Mouse (Mus musculus) embryo, embryonic 10 days (tissue): Measurements from ENCODE around the gene Sec16b.

Experiments
- DNase-seq: peaks from one replicate; pipeline ENCODE4 v3.0.0-alpha.2; 2015; ENCODE audit warnings: low spot score

The Sec16b gene

GRCm38 (mm10) chr1:157513559-157513958, 7.0 kb downstream of the Sec16b start:
- DNase-seq: no peak

- no peak for DNase-seq
Observed at GRCm38 (mm10) chr1:157514298-157514697, 7.8 kb downstream of the Sec16b start.

GRCm38 (mm10) chr1:157516838-157517808, 10.6 kb downstream of the Sec16b start:
- no peak for DNase-seq

- DNase-seq: no peak
Observed at GRCm38 (mm10) chr1:157518111-157518523, 11.6 kb downstream of the Sec16b start.

- no peak for DNase-seq
Observed at GRCm38 (mm10) chr1:157519396-157519795, 12.9 kb downstream of the Sec16b start.

GRCm38 (mm10) chr1:157522322-157522721, 15.8 kb downstream of the Sec16b start:
- no peak for DNase-seq

DNA sequence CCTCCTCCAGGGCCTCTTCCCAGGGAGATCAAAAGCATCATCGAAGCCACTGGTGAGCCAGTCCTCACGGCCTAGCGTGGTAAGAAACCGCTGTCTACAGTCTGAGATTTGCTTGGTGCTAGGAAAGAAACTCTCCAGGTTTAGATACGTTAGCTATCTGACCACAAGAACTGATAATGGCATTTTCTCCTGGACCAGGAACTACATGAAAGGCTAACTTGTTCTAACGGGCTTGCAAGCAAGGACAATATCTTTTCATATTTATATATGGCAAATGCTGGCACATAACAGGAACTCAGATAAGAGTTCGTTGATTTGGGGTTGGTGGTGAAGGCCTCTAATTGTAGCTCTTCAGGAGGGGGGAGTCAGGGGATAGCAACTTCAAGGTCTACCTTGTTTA, 18.2 kb downstream of the Sec16b start:
- DNase-seq: no peak

- no peak for DNase-seq
Observed at GRCm38 (mm10) chr1:157525692-157526354, 19.3 kb downstream of the Sec16b start.

DNA sequence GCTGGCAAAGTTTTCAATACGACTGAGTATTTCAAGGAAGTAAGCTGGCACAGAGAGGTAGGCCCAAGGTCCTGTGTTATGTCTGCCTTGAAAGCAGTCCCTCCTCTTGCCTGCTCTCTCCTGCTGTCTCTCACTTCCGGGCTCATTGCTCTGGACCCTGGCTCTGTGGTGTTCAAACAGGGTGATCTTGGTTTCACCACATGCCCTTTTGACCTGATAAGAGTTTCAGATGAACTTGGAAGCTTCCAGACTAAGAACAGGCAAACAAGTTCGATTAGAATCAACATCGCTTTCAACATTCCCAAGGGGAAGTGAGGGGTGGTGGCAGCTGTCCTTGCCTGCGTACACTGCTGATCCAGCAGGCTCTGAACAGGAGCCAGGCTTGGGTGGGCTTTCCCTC, 20.1 kb downstream of the Sec16b start:
- no peak for DNase-seq

- DNase-seq: peak; percentile 39
Observed at GRCm38 (mm10) chr1:157532826-157533460, 26.4 kb downstream of the Sec16b start.

DNA sequence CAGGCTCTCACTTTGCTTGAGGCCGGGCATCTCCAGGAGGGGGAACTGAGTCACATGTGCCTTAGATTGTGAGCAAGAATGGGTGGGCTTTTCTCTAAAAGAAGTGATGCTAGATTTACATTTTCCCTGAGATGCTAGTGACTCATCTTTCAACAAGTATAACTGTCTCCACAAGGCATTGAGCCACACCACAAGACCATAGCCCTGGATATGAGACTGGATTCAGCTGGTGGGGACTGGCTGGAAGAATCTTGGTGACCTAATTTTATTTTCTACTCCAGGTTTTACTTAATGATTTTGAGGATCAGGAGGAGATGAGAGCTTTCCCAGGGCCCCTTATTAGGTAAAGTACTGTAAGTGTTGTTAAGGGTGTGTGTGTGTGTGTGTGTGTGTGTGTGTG, 29.0 kb downstream of the Sec16b start:
- DNase-seq: no peak

GRCm38 (mm10) chr1:157536471-157536870, 29.9 kb downstream of the Sec16b start:
- DNase-seq: peak; percentile 78

DNA sequence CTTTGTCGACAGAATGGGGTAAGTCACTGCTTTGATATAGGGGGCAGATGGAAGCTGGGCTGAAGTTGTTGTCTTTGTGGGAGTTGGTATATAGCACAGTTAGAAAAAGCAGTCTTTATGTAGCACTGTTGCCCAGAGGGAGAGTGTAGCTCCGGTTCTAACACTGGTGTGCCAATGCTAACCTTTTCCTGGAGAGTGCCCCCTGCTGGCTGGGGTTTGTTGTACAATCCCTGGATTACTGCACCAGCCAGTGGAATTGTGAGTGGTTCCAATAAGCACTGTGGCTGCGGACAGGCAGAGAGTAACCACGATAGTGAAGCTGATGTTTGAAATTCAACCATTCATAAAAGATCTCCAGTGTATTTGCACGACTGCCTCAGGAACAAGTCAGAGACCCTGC, 31.1 kb downstream of the Sec16b start:
- DNase-seq: no peak

GRCm38 (mm10) chr1:157545056-157545455, 38.5 kb downstream of the Sec16b start:
- no peak for DNase-seq

GRCm38 (mm10) chr1:157547658-157548057, 41.1 kb downstream of the Sec16b start:
- no peak for DNase-seq

DNA sequence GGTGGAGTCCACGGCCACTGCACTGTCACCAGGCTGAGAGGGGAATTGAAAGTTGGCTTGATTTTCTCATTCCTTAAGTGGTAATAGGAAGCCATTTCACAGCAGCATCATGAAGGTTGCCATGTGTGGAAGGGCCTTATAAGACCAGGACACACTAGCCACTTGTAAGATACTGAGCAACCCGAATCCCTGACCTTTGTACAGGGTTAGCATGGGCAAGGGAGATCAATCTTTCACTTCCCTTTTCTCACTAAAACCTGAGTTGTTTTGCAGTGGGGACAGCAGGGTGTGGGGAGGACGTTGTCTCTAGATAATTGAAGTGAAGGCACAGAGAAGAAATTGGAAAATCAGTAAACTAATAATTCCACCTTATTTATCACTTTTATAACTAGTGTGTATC, 43.2 kb downstream of the Sec16b start:
- no peak for DNase-seq

DNA sequence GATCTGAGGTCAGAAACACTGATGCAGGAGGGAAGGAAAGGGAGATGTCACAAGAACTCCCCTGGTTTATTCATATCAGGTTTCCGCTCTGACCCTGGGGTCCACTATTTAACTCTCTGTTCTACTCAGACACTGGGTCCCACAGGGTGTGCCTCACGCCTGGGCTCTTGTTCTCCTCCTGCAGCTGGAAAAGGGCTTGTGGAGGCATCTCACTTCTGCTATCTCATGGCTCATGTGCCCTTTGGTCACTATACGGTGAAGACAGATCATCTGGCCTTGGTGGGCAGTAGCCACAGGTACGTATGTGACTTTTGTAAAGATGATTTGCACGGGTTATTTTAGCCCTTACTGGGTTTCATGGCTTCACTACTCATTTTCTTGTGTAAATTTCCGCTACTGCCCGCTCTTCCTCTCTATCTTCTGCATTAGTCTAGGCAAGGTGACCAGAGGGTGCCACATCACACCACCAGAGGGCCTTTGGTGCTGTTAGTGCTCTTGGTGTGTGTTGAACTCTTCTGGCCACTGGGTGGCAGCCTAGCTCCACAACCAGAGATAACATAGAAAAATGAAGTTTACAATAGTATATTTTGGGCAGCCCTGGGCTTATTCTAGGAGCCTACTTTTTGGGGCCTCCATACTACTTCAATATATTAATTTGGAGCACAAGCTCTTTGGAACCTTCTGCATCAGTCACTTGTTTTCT, 46.4 kb downstream of the Sec16b start:
- peak; percentile 83 for DNase-seq

DNA sequence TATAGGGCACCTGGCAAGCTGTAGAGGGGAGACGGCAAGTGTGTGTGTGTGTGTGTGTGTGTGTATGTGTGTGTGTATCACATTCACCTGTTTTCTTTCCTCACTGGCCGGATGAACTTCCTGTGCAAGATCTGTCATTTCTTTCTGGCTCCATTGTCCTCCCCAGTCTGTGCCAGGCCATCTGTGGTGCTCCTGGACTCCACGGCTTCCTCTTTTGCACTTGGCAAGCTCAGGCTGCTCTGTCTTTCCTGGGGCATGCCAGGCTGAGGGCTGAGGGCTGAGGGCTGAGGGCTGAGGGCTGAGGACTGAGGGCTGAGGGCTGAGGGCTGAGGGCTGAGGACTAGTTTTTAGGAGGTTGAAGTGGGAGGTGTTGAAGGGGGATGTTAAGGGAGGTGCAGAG, 47.6 kb downstream of the Sec16b start:
- no peak for DNase-seq

DNA sequence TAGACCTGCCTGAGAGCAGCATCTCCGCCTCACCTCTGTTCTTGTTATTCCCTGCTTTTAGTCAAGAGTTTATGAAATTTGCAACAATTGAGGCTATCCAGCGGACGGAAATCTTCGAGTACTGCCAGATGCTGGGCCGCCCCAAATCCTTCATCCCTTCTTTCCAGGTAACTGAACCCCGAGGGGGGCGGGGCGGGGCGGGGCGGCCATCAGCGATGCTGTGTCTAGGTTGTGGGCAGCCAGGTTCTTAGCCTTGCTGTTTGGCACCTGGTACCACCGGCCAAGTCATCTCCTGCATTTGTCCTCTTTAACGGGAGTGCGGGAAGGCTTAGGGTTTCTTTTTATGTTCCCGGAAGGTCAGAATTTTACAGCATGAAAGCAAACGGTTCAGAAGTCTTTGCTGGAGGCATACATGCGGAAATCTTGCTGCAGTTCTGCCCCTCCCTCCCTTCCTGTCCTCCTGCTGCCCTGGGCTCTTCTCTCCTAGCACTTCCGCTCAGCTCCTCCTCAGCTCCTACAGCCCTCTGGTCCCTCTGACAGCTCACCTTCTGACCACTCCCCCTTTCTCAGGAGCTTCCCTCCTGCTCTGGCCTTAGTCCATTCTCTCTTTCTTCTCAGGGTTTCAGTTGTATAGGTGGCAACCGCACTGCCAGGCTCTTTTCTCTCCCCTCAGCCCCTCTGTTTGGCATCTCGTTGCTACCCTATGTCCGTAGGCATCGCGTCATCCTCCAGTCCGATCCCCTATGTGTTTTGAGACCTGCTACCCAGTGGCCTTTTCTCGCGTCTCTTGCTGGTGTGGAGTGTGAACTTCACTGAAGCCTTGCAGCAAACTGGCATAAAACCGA, 48.4 kb downstream of the Sec16b start:
- peak; percentile 31 for DNase-seq

DNA sequence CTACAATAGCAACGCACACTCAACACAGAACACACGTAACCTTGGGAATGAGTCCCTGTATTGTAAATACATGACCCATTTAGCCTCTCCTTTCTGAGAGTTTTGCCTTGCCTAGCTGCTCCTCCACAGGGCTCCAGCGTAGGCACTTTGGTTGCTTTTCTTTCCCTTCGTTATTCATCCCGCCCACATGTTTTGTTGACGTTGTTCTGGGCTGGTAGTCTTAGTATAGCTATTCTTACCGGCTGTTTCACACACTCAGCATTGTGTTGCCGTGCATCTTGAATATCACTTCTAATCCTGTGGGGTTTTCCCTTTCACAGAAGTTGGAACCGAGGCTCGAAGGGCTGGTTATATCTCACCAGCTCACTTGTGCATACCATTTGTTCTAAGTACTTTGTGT, 49.2 kb downstream of the Sec16b start:
- no peak for DNase-seq

- no peak for DNase-seq
Observed at GRCm38 (mm10) chr1:157556439-157556838, 49.9 kb downstream of the Sec16b start.
